Mouse (Mus musculus) forebrain, embryonic 14.5 days (tissue): Measurements from ENCODE around the gene Arhgap6. TPM values are rescaled to one million over a fixed set of nuclear protein-coding genes. Genes with fewer than 3 reads are reported as not detected.

ENCODE experiments used
- ATAC-seq: fragments of 200-750 bp; cut with Nextera tagmentation; 2 replicates; pipeline ENCODE4 v1.8.0; 2017; ENCODE audit warnings: mild to moderate bottlenecking, moderate library complexity
- DNase-seq: peaks from one replicate; pipeline ENCODE4 v3.0.0-alpha.2; 2015; ENCODE audit warnings: low spot score
- H3K27ac ChIP-seq: fragments of 300-500 bp; sonication (generic); 2 replicates; pipeline ENCODE4 v1.5.1; 2014; ENCODE audit warnings: low read depth, mild to moderate bottlenecking, control low read depth, low read length, moderate library complexity
- H3K27me3 ChIP-seq: fragments of 300-500 bp; sonication (generic); replicated peaks from 2 replicates; pipeline ENCODE4 v1.6.1; 2014; ENCODE audit warnings: low read length, control low read depth, mixed read lengths; ENCODE audit not compliant: control insufficient read depth, insufficient read depth
- H3K36me3 ChIP-seq: fragments of 300-500 bp; sonication (generic); 2 replicates; pipeline ENCODE4 v1.6.1; 2014; ENCODE audit warnings: low read length, control low read depth; ENCODE audit not compliant: control insufficient read depth, insufficient read depth
- H3K4me1 ChIP-seq: fragments of 300-500 bp; sonication (generic); 2 replicates; pipeline ENCODE4 v1.6.1; 2014; ENCODE audit warnings: antibody characterized with exemption, low read length, control low read depth; ENCODE audit not compliant: control insufficient read depth, insufficient read depth
- H3K4me2 ChIP-seq: fragments of 300-500 bp; sonication (generic); 2 replicates; pipeline ENCODE4 v1.6.1; 2014; ENCODE audit warnings: mild to moderate bottlenecking, control low read depth, low read length
- H3K4me3 ChIP-seq: fragments of 300-500 bp; sonication (generic); 2 replicates; pipeline ENCODE4 v1.5.1; 2014; ENCODE audit warnings: low read depth, low read length, control low read depth
- H3K9ac ChIP-seq: fragments of 300-500 bp; sonication (generic); 2 replicates; pipeline ENCODE4 v1.6.1; 2014; ENCODE audit warnings: mild to moderate bottlenecking, low read length, control low read depth, moderate library complexity
- H3K9me3 ChIP-seq: fragments of 300-500 bp; sonication (generic); replicated peaks from 2 replicates; pipeline ENCODE4 v1.6.1; 2016; ENCODE audit warnings: low read length, control low read depth, mixed read lengths; ENCODE audit not compliant: control insufficient read depth
- WGBS: fragments of 180-500 bp; shearing (Covaris S2); extraction: QIAGEN DNeasy Blood & Tissue Kit; methylation state at CpG from one replicate; pipeline ENCODE4 v1.1.7; 2014; 5-methylcytosine and 5-hydroxymethylcytosine counted together
- polyA plus RNA-seq: library from polyadenylated mRNA; unstranded; fragments of >200 nt; fragmentation: Nextera tagmentation; extraction: Ambion mirVana; gene quantifications from 2 replicates; pipeline ENCODE4 v1.2.1, GENCODE M21; 2014

Arhgap6 gene
- polyA plus RNA-seq, 1 experiment from 2014 or later, result 0.51 TPM

DNA sequence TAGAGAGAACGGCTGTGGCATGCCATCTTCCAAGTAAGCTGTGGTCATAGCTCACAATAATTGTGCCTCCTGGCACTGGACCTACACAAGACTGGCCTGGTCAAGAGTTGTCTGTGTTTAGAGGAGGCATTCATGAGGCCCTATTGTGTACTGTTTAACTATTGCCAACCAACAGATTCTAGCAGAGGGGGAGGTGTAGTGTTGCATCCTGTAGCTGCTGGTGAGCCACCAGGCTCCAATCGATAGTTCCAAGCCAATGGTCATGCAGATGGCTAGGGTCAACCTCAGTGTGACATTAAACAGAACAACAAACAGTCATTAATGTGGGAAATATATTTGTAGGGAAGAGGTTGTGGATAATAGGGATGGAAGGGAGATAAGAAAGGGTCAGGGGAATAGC is 280.1 kb downstream of the Arhgap6 start:
- Histone ChIP-seq H3K9me3 (no peaks in the 10 kb centered on the region), H3K4me2 (no peak overlapping the region), H3K4me1 (no peaks in the 10 kb centered on the region), H3K36me3 (no peaks in the 10 kb centered on the region), H3K27ac (no peak overlapping the region), H3K4me3 (no peak overlapping the region), H3K9ac (no peak overlapping the region), H3K27me3 (no peaks in the 10 kb centered on the region)
- no peak for ATAC-seq
- 88% methylated on average over 2 of the region's 2 CpGs for WGBS
- no peak for DNase-seq

GRCm38 (mm10) chrX:169081609-169082008 is 286.7 kb downstream of the Arhgap6 start:
- Histone ChIP-seq H3K4me1 (no peaks in the 10 kb centered on the region), H3K4me3 (no peak overlapping the region), H3K9ac (no peak overlapping the region), H3K9me3 (no peaks in the 10 kb centered on the region), H3K4me2 (no peak overlapping the region), H3K27me3 (no peaks in the 10 kb centered on the region), H3K27ac (no peak overlapping the region), H3K36me3 (no peaks in the 10 kb centered on the region)
- ATAC-seq (no peak), DNase-seq (no peak)
- 84% methylated on average over 3 of the region's 3 CpGs for WGBS

DNA sequence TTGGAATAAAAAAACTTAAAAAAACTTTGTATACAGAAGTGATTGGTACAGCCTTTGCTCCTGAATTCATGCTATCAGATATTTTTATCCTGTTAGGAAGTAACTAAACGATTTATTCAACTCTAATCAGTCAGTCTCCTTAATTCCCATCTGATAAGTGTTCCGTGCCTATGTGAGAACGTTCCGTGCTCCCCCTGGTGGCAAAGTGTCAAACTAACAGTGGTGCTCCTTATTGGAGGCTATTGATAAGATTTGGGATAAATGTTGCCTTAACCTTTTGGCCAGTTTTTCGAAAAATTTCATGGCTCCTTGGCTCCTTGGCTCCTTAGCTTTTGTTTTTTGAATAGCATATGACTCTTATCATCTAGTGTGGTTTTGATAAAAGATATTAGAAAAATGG is 291.0 kb downstream of the Arhgap6 start:
- Histone ChIP-seq H3K27ac (no peak overlapping the region), H3K9me3 (no peaks in the 10 kb centered on the region), H3K36me3 (no peaks in the 10 kb centered on the region), H3K9ac (no peak overlapping the region), H3K4me3 (no peak overlapping the region), H3K27me3 (no peaks in the 10 kb centered on the region; the same call in 1 of the 2 replicates), H3K4me2 (no peak overlapping the region), H3K4me1 (no peaks in the 10 kb centered on the region)
- 18% methylated on average over 5 of the region's 5 CpGs for WGBS
- ATAC-seq, result no peak
- peak; percentile 59 for DNase-seq

DNA sequence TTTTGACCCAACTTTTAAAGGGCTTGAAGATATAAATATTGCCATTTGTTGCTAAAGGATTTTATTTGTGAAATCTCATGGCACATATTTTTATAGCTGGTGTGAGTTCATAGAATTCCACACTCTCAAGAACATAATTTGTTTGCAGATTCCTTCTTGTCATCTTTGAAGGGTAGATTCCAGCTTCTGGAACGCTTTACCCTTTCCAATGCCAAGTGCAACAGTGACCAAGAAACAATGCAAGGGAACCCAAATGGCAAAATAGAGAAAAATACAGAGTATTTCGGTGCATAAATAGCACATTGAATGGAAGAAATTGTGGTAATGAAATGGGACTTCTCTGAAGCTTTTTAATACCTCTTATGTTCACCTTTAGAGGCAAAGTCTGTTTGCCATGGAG is 294.3 kb downstream of the Arhgap6 start:
- Histone ChIP-seq H3K4me1 (no peaks in the 10 kb centered on the region), H3K27ac (no peak overlapping the region), H3K4me2 (no peak overlapping the region), H3K4me3 (no peak overlapping the region), H3K36me3 (no peaks in the 10 kb centered on the region), H3K27me3 (no peaks in the 10 kb centered on the region; the same call in 1 of the 2 replicates), H3K9me3 (no peaks in the 10 kb centered on the region), H3K9ac (no peak overlapping the region)
- WGBS, result 75% methylated on average over 2 of the region's 2 CpGs
- ATAC-seq (no peak), DNase-seq (no peak)

DNA sequence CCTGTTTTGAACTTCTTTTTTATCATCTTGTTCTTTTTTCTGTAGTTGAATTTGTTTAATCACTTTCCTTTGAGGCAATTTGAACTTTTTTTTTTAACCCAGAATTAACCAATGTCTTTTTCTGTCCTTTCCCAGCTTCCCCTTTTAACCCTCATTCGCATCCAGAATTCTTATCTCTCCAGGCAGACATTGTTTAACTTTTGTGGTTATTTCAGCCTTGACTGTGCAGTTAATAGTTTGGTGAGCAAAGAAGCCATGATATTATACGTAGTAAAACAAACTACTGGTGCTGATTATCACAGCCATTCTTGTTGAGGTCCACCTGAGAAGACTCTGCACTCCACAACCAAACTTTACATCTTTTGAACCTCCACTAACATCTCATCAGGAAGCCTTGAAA is 299.7 kb downstream of the Arhgap6 start:
- ATAC-seq, result no peak
- WGBS, result 82% methylated on average over 2 of the region's 2 CpGs
- Histone ChIP-seq H3K4me3 (no peak overlapping the region), H3K27me3 (no peaks in the 10 kb centered on the region), H3K36me3 (no peaks in the 10 kb centered on the region), H3K27ac (no peak overlapping the region), H3K9ac (no peak overlapping the region), H3K4me2 (no peak overlapping the region), H3K9me3 (no peaks in the 10 kb centered on the region), H3K4me1 (no peaks in the 10 kb centered on the region)
- no peak for DNase-seq

DNA sequence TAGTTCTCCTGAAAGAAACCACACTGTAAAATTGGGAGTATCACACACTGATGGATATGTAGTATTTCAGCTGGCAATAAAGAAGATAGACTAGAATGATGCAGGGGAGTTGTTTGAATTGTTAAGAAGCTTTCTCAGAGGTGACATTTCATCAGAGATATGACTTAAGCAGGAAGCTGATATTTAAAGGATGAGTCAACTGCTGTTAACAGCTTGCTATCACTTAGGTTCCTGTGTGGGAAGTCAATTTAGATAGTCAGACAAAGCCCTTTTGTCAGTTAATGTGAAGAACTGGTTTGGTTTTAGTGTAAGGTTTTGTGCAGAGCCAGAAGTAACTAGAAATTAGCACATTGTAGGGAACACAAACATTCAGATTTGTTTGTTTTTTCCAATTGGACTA is 300.7 kb downstream of the Arhgap6 start:
- no peak overlapping the region for H3K4me2 ChIP-seq
- no peak for DNase-seq
- no peaks in the 10 kb centered on the region for H3K4me1 ChIP-seq
- no peak overlapping the region for H3K4me3 ChIP-seq
- H3K9ac ChIP-seq, result no peak overlapping the region
- ATAC-seq, result no peak
- no peak overlapping the region for H3K27ac ChIP-seq
- H3K9me3 ChIP-seq, result no peaks in the 10 kb centered on the region
- H3K36me3 ChIP-seq, result no peaks in the 10 kb centered on the region
- H3K27me3 ChIP-seq, result no peaks in the 10 kb centered on the region

- H3K36me3 ChIP-seq, result no peaks in the 10 kb centered on the region
- H3K9me3 ChIP-seq, result no peaks in the 10 kb centered on the region
- DNase-seq (no peak), ATAC-seq (no peak)
- H3K4me1 ChIP-seq, result no peaks in the 10 kb centered on the region
- no peak overlapping the region for H3K4me3 ChIP-seq
- no peak overlapping the region for H3K27ac ChIP-seq
- no peak overlapping the region for H3K9ac ChIP-seq
- no peak overlapping the region for H3K4me2 ChIP-seq
- no peaks in the 10 kb centered on the region for H3K27me3 ChIP-seq
- WGBS, result 71% methylated on average over 1 of the region's 1 CpGs
Measured at GRCm38 (mm10) chrX:169102665-169103064, 307.8 kb downstream of the Arhgap6 start.

GRCm38 (mm10) chrX:169106048-169106622 is 311.2 kb downstream of the Arhgap6 start:
- no peaks in the 10 kb centered on the region for H3K9me3 ChIP-seq
- H3K4me1 ChIP-seq, result no peaks in the 10 kb centered on the region
- no peaks in the 10 kb centered on the region for H3K36me3 ChIP-seq
- 88% methylated on average over 4 of the region's 4 CpGs for WGBS
- no peak overlapping the region for H3K9ac ChIP-seq
- DNase-seq (no peak), ATAC-seq (no peak)
- H3K27ac ChIP-seq, result no peak overlapping the region
- H3K4me2 ChIP-seq, result no peak overlapping the region
- H3K27me3 ChIP-seq, result no peaks in the 10 kb centered on the region
- H3K4me3 ChIP-seq, result no peak overlapping the region

DNA sequence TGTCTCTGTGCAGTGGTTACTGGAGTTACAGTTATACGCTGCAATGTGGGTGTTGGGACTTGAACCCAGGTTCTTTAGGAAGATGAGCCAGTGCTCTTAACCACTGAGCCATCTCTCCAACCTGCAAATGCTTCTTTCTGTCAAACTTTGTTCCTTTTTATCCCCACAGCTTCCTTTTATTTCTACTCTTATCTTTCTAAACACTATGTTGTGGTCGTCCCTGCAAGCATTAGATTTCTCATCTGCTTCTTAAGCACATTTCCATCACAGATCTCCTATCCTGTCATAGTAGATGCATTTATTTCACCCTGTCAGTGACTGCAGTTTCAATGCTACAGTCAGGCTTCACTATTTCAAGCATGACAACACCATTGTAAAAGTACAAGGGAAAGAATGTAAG is 312.5 kb downstream of the Arhgap6 start:
- ATAC-seq (no peak), DNase-seq (no peak)
- Histone ChIP-seq H3K27ac (no peak overlapping the region), H3K36me3 (no peaks in the 10 kb centered on the region), H3K27me3 (no peaks in the 10 kb centered on the region), H3K4me1 (no peaks in the 10 kb centered on the region), H3K9ac (no peak overlapping the region), H3K4me3 (no peak overlapping the region), H3K4me2 (no peak overlapping the region), H3K9me3 (no peaks in the 10 kb centered on the region)
- 76% methylated on average over 2 of the region's 2 CpGs for WGBS
